Mouse (Mus musculus): ENCODE data around the gene Cwc22. TPM values are rescaled to one million over a fixed set of nuclear protein-coding genes. Genes with fewer than 3 reads are reported as not detected.

Cwc22 gene
- polyA plus RNA-seq, 1 experiment from 2014 or later = 18.9 TPM

- H3K27me3 ChIP-seq (replicated peaks) = no peaks in the 10 kb centered on the region
- no peaks in the 10 kb centered on the region for H3K36me3 ChIP-seq
- H3K27ac ChIP-seq (ENCODE audit: poor library complexity, severe bottlenecking) = no peak overlapping the region
- no peak overlapping the region for H3K9ac ChIP-seq
- WGBS = 78% methylated on average over 2 of the region's 2 CpGs
- no peaks in the 10 kb centered on the region for H3K4me1 ChIP-seq (replicated peaks)
- peaks cover 10% of the 10 kb centered on the region for H3K9me3 ChIP-seq (replicated peaks)
- ATAC-seq (ENCODE audit: insufficient number of reproducible peaks, low FRiP score) = no peak
- H3K4me3 ChIP-seq = no peak overlapping the region
- no peak overlapping the region for H3K4me2 ChIP-seq
These were observed 33.3 kb upstream of the Cwc22 start for GRCm38 (mm10) chr2:77979519-77979918.

GRCm38 (mm10) chr2:77979081-77979480, 32.9 kb upstream of the Cwc22 start:
- no peak overlapping the region for H3K4me3 ChIP-seq

DNA sequence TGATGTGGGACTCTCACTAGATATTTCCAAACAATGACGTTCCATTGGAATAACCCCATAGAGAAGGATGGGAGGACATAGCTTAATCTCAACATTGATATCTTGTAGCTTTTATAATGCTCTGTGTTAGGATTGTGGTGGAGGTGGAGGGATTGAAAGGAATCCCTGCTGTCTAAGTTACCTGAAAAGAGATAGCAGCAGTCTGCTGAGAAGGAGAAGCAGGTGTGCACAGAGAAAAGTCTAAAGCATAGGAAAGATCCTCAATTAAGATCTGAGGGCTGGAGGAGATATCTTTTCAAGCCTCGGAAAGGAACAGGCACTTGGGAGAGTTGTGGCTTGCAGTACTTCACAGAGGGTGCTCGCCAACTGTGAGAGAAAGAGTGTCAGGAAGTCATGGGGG, 32.1 kb upstream of the Cwc22 start:
- WGBS = 84% methylated on average over 3 of the region's 3 CpGs
- Histone ChIP-seq H3K27me3 (replicated peaks) (no peaks in the 10 kb centered on the region), H3K4me2 (no peak overlapping the region), H3K9me3 (replicated peaks) (peaks cover 10% of the 10 kb centered on the region), H3K9ac (no peak overlapping the region), H3K4me3 (no peak overlapping the region), H3K36me3 (no peaks in the 10 kb centered on the region), H3K4me1 (replicated peaks) (no peaks in the 10 kb centered on the region), H3K27ac (ENCODE audit: poor library complexity, severe bottlenecking) (no peak overlapping the region)
- ATAC-seq (ENCODE audit: insufficient number of reproducible peaks, low FRiP score) = no peak

More at GRCm38 (mm10) chr2:77979081-77979480, 32.9 kb upstream of the Cwc22 start:
- ATAC-seq (ENCODE audit: insufficient number of reproducible peaks, low FRiP score) = no peak
- H3K4me1 ChIP-seq (replicated peaks) = no peaks in the 10 kb centered on the region
- H3K4me2 ChIP-seq = no peak overlapping the region
- no peaks in the 10 kb centered on the region for H3K27me3 ChIP-seq (replicated peaks)
- H3K36me3 ChIP-seq = no peaks in the 10 kb centered on the region
- H3K9ac ChIP-seq = no peak overlapping the region
- peaks cover 10% of the 10 kb centered on the region for H3K9me3 ChIP-seq (replicated peaks)
- H3K27ac ChIP-seq (ENCODE audit: poor library complexity, severe bottlenecking) = no peak overlapping the region
- 89% methylated on average over 8 of the region's 8 CpGs for WGBS

- Histone ChIP-seq H3K4me3 (no peak overlapping the region), H3K27ac (ENCODE audit: poor library complexity, severe bottlenecking) (no peak overlapping the region)
- WGBS = 78% methylated on average over 5 of the region's 5 CpGs
These were observed 30.2 kb upstream of the Cwc22 start for GRCm38 (mm10) chr2:77976321-77976920.

GRCm38 (mm10) chr2:77975606-77976005, 29.4 kb upstream of the Cwc22 start:
- H3K4me1 ChIP-seq (replicated peaks) = no peaks in the 10 kb centered on the region
- H3K27me3 ChIP-seq (replicated peaks) = no peaks in the 10 kb centered on the region
- H3K4me3 ChIP-seq = no peak overlapping the region
- no peak for ATAC-seq (ENCODE audit: insufficient number of reproducible peaks, low FRiP score)
- 69% methylated on average over 4 of the region's 4 CpGs for WGBS
- H3K36me3 ChIP-seq = no peaks in the 10 kb centered on the region
- H3K27ac ChIP-seq (ENCODE audit: poor library complexity, severe bottlenecking) = no peak overlapping the region
- H3K9ac ChIP-seq = no peak overlapping the region
- peaks cover 6% of the 10 kb centered on the region for H3K9me3 ChIP-seq (replicated peaks)
- H3K4me2 ChIP-seq = no peak overlapping the region

More at GRCm38 (mm10) chr2:77976321-77976920, 30.2 kb upstream of the Cwc22 start:
- H3K36me3 ChIP-seq = no peaks in the 10 kb centered on the region
- no peaks in the 10 kb centered on the region for H3K4me1 ChIP-seq (replicated peaks)
- ATAC-seq (ENCODE audit: insufficient number of reproducible peaks, low FRiP score) = no peak
- no peak overlapping the region for H3K4me2 ChIP-seq
- H3K9me3 ChIP-seq (replicated peaks) = peaks cover 6% of the 10 kb centered on the region
- no peak overlapping the region for H3K9ac ChIP-seq
- H3K27me3 ChIP-seq (replicated peaks) = no peaks in the 10 kb centered on the region

DNA sequence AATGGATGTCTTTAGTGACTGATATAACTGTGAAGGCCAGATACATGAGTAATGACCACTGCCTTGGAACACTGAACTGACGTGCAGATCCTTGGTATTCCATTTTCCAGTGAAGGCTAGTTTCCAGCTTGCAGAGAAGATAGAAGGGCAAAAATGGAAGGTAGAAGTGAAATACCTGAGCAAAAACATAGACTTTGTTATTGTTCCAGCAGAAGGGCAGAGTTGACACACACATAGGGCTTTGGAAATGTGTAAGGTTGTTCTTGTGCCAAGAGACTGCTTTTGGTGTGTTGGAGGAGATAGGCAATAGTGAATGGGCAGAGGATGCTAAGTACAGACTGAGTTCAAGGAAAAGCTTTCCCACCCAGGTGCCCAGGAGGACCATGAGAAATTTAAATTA, 28.8 kb upstream of the Cwc22 start:
- Histone ChIP-seq H3K4me2 (no peak overlapping the region), H3K9me3 (replicated peaks) (peaks cover 6% of the 10 kb centered on the region), H3K4me3 (no peak overlapping the region), H3K36me3 (no peaks in the 10 kb centered on the region), H3K4me1 (replicated peaks) (no peaks in the 10 kb centered on the region), H3K9ac (no peak overlapping the region), H3K27me3 (replicated peaks) (no peaks in the 10 kb centered on the region), H3K27ac (ENCODE audit: poor library complexity, severe bottlenecking) (no peak overlapping the region)
- no peak for ATAC-seq (ENCODE audit: insufficient number of reproducible peaks, low FRiP score)
- 74% methylated on average over 1 of the region's 1 CpGs for WGBS

GRCm38 (mm10) chr2:77974366-77974765, 28.2 kb upstream of the Cwc22 start:
- no peak overlapping the region for H3K9ac ChIP-seq
- 64% methylated on average over 2 of the region's 2 CpGs for WGBS
- no peaks in the 10 kb centered on the region for H3K4me1 ChIP-seq (replicated peaks)
- no peak overlapping the region for H3K4me2 ChIP-seq
- peaks cover 6% of the 10 kb centered on the region for H3K9me3 ChIP-seq (replicated peaks)
- no peak overlapping the region for H3K4me3 ChIP-seq
- no peak for ATAC-seq (ENCODE audit: insufficient number of reproducible peaks, low FRiP score)
- no peak overlapping the region for H3K27ac ChIP-seq (ENCODE audit: poor library complexity, severe bottlenecking)
- H3K27me3 ChIP-seq (replicated peaks) = no peaks in the 10 kb centered on the region
- H3K36me3 ChIP-seq = no peaks in the 10 kb centered on the region

GRCm38 (mm10) chr2:77973296-77973695, 27.1 kb upstream of the Cwc22 start:
- Histone ChIP-seq H3K9ac (no peak overlapping the region), H3K4me2 (no peak overlapping the region), H3K27me3 (replicated peaks) (no peaks in the 10 kb centered on the region), H3K36me3 (no peaks in the 10 kb centered on the region), H3K27ac (ENCODE audit: poor library complexity, severe bottlenecking) (no peak overlapping the region), H3K4me3 (no peak overlapping the region), H3K4me1 (replicated peaks) (no peaks in the 10 kb centered on the region), H3K9me3 (replicated peaks) (peaks cover 6% of the 10 kb centered on the region)
- ATAC-seq (ENCODE audit: insufficient number of reproducible peaks, low FRiP score) = no peak
- WGBS = 65% methylated on average over 2 of the region's 2 CpGs

DNA sequence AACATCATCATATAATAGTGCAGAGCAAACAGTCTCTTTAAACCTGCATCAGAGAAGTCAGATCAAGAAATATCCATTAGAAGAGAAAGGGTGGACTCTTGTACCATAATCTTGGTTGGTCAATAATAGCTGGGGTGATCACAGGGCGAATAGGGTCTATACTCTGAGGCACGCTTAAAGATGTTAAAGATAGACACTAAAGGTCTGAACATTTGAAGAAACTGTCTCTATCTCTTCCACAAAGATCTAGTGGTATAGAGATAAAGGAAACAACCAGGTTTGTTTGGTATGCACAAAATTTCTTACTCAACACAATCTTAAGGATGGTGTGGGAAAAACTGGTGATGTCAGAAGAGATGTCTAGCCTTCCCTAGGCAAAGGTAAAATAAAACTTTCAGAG, 26.4 kb upstream of the Cwc22 start:
- Histone ChIP-seq H3K9me3 (replicated peaks) (peaks cover 1% of the 10 kb centered on the region), H3K27ac (ENCODE audit: poor library complexity, severe bottlenecking) (no peak overlapping the region), H3K27me3 (replicated peaks) (no peaks in the 10 kb centered on the region), H3K36me3 (no peaks in the 10 kb centered on the region), H3K4me1 (replicated peaks) (no peaks in the 10 kb centered on the region), H3K9ac (no peak overlapping the region), H3K4me3 (no peak overlapping the region), H3K4me2 (no peak overlapping the region)
- 87% methylated on average over 2 of the region's 2 CpGs for WGBS
- no peak for ATAC-seq (ENCODE audit: insufficient number of reproducible peaks, low FRiP score)

DNA sequence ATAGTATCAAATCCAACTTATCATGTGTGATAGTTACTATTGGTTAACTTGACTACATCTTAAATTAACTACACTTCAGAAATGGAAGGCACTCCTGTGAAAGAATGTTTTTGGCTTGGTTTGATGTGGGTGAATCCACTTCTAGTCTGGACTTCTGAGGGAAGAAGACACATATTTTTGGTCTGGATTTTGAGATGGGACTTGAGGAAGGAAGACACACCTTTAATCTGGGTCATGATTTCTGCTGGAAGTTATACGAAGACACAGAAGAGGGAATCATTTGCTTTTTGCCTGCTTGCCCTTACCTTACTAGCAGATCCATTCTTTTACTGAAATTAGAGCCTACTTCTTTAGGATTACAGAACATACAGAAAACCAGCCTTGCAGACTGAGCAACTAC, 25.7 kb upstream of the Cwc22 start:
- Histone ChIP-seq H3K9ac (no peak overlapping the region), H3K36me3 (no peaks in the 10 kb centered on the region), H3K9me3 (replicated peaks) (no peaks in the 10 kb centered on the region; the same call in 1 of the 2 replicates), H3K4me3 (no peak overlapping the region), H3K4me2 (no peak overlapping the region), H3K4me1 (replicated peaks) (no peaks in the 10 kb centered on the region), H3K27me3 (replicated peaks) (no peaks in the 10 kb centered on the region), H3K27ac (ENCODE audit: poor library complexity, severe bottlenecking) (no peak overlapping the region)
- 79% methylated on average over 1 of the region's 1 CpGs for WGBS
- ATAC-seq (ENCODE audit: insufficient number of reproducible peaks, low FRiP score) = no peak

DNA sequence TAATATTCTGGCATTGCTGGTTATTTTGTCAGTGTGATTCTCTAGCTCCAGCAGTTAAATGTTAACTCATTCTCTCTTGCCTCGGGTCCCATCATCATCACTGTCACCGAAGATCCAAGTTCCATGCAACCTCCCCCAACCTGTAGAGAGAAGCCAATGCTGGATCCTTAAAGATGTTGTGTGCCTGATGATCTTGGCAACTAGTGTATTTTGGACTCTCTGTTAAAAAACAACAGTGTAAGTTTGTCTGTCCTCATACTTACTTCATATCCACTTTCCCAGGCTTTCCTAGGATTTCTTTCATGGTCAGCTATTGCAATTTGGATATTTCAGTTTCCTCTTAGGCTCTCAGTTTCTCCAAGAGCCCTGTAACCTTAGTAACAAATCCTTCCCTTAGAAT, 25.2 kb upstream of the Cwc22 start:
- Histone ChIP-seq H3K4me1 (replicated peaks) (no peaks in the 10 kb centered on the region), H3K4me3 (no peak overlapping the region), H3K4me2 (no peak overlapping the region), H3K27me3 (replicated peaks) (no peaks in the 10 kb centered on the region), H3K27ac (ENCODE audit: poor library complexity, severe bottlenecking) (no peak overlapping the region), H3K9me3 (replicated peaks) (no peaks in the 10 kb centered on the region), H3K9ac (no peak overlapping the region), H3K36me3 (no peaks in the 10 kb centered on the region)
- 75% methylated on average over 2 of the region's 2 CpGs for WGBS
- no peak for ATAC-seq (ENCODE audit: insufficient number of reproducible peaks, low FRiP score)

- Histone ChIP-seq H3K27me3 (replicated peaks) (no peaks in the 10 kb centered on the region), H3K4me2 (no peak overlapping the region), H3K36me3 (no peaks in the 10 kb centered on the region), H3K9ac (no peak overlapping the region), H3K9me3 (replicated peaks) (no peaks in the 10 kb centered on the region), H3K27ac (ENCODE audit: poor library complexity, severe bottlenecking) (no peak overlapping the region), H3K4me3 (no peak overlapping the region), H3K4me1 (replicated peaks) (no peaks in the 10 kb centered on the region)
- no peak for ATAC-seq (ENCODE audit: insufficient number of reproducible peaks, low FRiP score)
- 81% methylated on average over 3 of the region's 3 CpGs for WGBS
These were observed 24.4 kb upstream of the Cwc22 start for GRCm38 (mm10) chr2:77970556-77970955.

All from heart, embryonic 12.5 days (tissue).